Mouse (Mus musculus): ENCODE measurements around the gene Vmn1r163. TPM values are rescaled to one million over a fixed set of nuclear protein-coding genes. Genes with fewer than 3 reads are reported as not detected.
"Not testable (repeated sequence)": the region's sequence is repeated elsewhere in the genome, so short reads cannot be mapped to it uniquely, and the experiment has no call there.

Vmn1r163 gene
- total RNA-seq (2021) = not detected
- long read RNA-seq, experiment 1 = 0 reads
- long read RNA-seq, experiment 2 = 0 reads

DNA sequence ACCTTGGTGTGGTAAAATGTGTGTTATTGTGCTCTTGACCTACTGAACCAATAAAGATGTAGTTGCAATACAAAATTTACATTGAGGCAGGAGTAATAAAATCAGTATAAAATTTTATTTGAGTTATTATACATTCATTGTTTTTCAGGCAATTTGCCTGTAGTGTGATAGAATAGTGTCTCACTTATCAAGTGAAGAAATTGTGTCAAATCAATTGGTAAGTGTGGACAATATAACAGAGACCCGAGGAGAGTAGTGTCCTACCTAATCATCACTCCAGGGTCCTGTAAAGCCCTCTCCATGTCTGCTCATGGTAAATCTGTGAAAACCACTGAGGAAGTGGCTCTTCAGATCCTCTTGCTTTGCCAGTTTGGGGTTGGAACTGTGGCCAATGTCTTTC lies at the start of gene Vmn1r163:
Gene Vmn1r163, plus strand, starts transcription at position 301 of the 400 bp plus-strand sequence.
- not testable (repeated sequence) for DNase-seq

DNA sequence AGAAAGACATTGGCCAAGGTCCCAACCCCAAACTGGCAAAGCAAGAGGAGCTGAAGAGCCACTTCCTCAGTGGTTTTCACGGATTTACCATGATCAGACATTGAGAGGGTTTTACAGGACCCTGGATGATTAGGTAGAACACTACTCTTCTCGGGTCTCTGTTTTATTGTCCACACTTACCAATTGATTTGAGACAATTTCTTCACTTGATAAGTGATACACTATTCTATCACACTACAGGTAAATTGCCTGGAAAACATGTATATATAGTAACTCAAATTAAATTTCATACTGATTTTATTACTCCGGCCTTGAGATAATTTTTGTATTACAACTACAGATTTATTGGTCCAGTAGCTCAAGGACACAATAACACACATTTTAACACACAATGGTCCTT lies 35.5 kb upstream of the Vmn1r163 start, which contains the start of gene Gm4216:
Gene Gm4216, minus strand, starts transcription at position 101 of the 400 bp plus-strand sequence.
- not testable (repeated sequence) for DNase-seq

DNA sequence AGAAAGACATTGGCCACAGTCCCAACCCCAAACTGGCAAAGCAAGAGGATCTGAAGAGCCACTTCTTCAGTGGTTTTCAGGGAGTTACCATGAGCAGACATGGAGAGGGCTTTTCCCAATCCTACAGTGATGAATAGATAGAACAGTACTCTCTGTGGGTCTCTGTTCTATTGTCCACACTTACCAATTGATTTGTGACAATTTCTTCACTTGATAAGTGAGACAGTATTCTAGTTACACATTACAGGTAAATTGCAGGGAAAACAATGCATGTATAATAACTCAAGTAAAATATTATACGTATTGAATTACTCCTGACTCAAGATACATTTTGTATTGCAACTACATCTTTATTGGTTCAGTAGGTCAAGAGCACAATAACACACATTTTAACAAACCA lies 12.0 kb downstream of the Vmn1r163 start, which contains the start of gene Gm8720:
Gene Gm8720, minus strand, starts transcription at position 101 of the 400 bp plus-strand sequence.
- not testable (repeated sequence) for DNase-seq

Other genes with a start within 250 kb of the Vmn1r163 start
- gene Vmn1r159, start 211.9 kb upstream of the Vmn1r163 start, total RNA-seq (2021) = not detected
- gene Vmn1r160, start 184.3 kb upstream of the Vmn1r163 start, total RNA-seq (2021) = not detected
- not detected for gene Gm4214, start 70.9 kb upstream of the Vmn1r163 start, total RNA-seq (2021)
- gene Gm4216, start 35.6 kb upstream of the Vmn1r163 start, total RNA-seq (2021) = not detected
- gene Gm8720, start 11.9 kb downstream of the Vmn1r163 start, total RNA-seq (2021) = not detected
- gene Gm10662, start 88.9 kb downstream of the Vmn1r163 start, total RNA-seq (2021) = not detected
- not detected for gene Vmn1r165, start 161.8 kb downstream of the Vmn1r163 start, total RNA-seq (2021)
- gene Vmn1r166, start 196.1 kb downstream of the Vmn1r163 start, total RNA-seq (2021) = not detected
- gene Gm6902, start 223.4 kb downstream of the Vmn1r163 start, total RNA-seq (2021) = not detected
- not detected for gene Nlrp4e, start 245.7 kb downstream of the Vmn1r163 start, total RNA-seq (2021)